Mouse (Mus musculus): ENCODE results near the gene Sqstm1. TPM values are rescaled to one million over a fixed set of nuclear protein-coding genes. Genes with fewer than 3 reads are reported as not detected.

Sqstm1 gene
- total and polyA plus RNA-seq, 3 experiments = 200 to 421 (median 298) TPM

GRCm38 (mm10) chr11:50159347-50159746, 51.3 kb downstream of the Sqstm1 start:
- H3K9ac ChIP-seq (ENCODE audit: low read depth, low read length) = no peak overlapping the region
- H3K36me3 ChIP-seq (ENCODE audit: control insufficient read depth, insufficient read depth, low read length) = no peaks in the 10 kb centered on the region
- H3K27me3 ChIP-seq (ENCODE audit: control insufficient read depth, insufficient read depth, low read length) = no peaks in the 10 kb centered on the region
- H3K79me2 ChIP-seq (replicated peaks; ENCODE audit: control insufficient read depth, insufficient read depth, low read length) = no peaks in the 10 kb centered on the region
- 76% methylated on average over 4 of the region's 4 CpGs for WGBS
- no peak for DNase-seq
- intact Hi-C loops (cut with DNase I) = no loop called here
- H3K4me3 ChIP-seq = no peak overlapping the region
- no peaks in the 10 kb centered on the region; the same call in 1 of the 2 replicates for H3K4me1 ChIP-seq (ENCODE audit: control insufficient read depth, insufficient read depth, low read length)
- TF ChIP-seq CTCF (IDR thresholded peaks at IDR 0.05) = no peak
- TF ChIP-seq EP300 (IDR thresholded peaks at IDR 0.05; ENCODE audit: insufficient read depth, low read depth, low read length) = no peak
- TF ChIP-seq POLR2A (IDR thresholded peaks at IDR 0.05; ENCODE audit: insufficient read depth, low read depth, low read length) = no peak
- no peak overlapping the region for H3K27ac ChIP-seq

DNA sequence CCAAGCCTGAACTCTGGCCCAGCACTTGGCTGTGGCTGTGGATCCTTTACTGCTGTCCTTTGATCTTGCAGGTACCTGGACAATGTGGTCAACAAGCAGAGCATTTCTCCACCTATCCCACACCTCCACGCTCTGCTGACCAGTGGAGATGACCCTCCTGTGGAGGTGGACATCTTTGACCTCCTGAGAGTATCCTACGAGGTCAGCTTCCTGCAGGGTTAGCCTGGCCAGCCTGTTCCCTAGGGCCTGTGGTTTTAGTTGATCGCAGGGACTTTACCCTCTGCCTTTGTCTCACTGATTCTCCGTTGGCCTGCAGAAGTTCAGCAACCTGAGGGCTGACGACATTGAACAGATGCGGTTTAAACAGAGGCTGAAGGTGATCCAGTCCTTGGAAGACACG, 52.3 kb downstream of the Sqstm1 start:
- Histone ChIP-seq H3K4me3 (no peak overlapping the region), H3K4me1 (ENCODE audit: control insufficient read depth, insufficient read depth, low read length) (peaks cover 2% of the 10 kb centered on the region), H3K27ac (no peak overlapping the region), H3K79me2 (replicated peaks; ENCODE audit: control insufficient read depth, insufficient read depth, low read length) (no peaks in the 10 kb centered on the region), H3K9ac (ENCODE audit: low read depth, low read length) (no peak overlapping the region), H3K36me3 (ENCODE audit: control insufficient read depth, insufficient read depth, low read length) (no peaks in the 10 kb centered on the region), H3K27me3 (ENCODE audit: control insufficient read depth, insufficient read depth, low read length) (no peaks in the 10 kb centered on the region)
- no peak for DNase-seq
- intact Hi-C loops (cut with DNase I) = no loop called here
- TF ChIP-seq POLR2A (IDR thresholded peaks at IDR 0.05; ENCODE audit: insufficient read depth, low read depth, low read length) = no peak
- TF ChIP-seq CTCF (IDR thresholded peaks at IDR 0.05) = no peak
- 91% methylated on average over 7 of the region's 7 CpGs for WGBS

GRCm38 (mm10) chr11:50156725-50157258, 53.8 kb downstream of the Sqstm1 start:
- H3K36me3 ChIP-seq (ENCODE audit: control insufficient read depth, insufficient read depth, low read length) = no peaks in the 10 kb centered on the region
- DNase-seq = no peak
- 79% methylated on average over 16 of the region's 16 CpGs for WGBS
- TF ChIP-seq EP300 (IDR thresholded peaks at IDR 0.05; ENCODE audit: insufficient read depth, low read depth, low read length) (no peak), CTCF (IDR thresholded peaks at IDR 0.05) (no peak), POLR2A (IDR thresholded peaks at IDR 0.05; ENCODE audit: insufficient read depth, low read depth, low read length) (no peak)
- H3K27ac ChIP-seq = no peak overlapping the region
- no peaks in the 10 kb centered on the region for H3K27me3 ChIP-seq (ENCODE audit: control insufficient read depth, insufficient read depth, low read length)
- intact Hi-C loops (cut with DNase I) = no loop called here
- H3K79me2 ChIP-seq (replicated peaks; ENCODE audit: control insufficient read depth, insufficient read depth, low read length) = no peaks in the 10 kb centered on the region
- H3K4me1 ChIP-seq (ENCODE audit: control insufficient read depth, insufficient read depth, low read length) = peaks cover 2% of the 10 kb centered on the region
- H3K4me3 ChIP-seq = no peak overlapping the region
- no peak overlapping the region for H3K9ac ChIP-seq (ENCODE audit: low read depth, low read length)

DNA sequence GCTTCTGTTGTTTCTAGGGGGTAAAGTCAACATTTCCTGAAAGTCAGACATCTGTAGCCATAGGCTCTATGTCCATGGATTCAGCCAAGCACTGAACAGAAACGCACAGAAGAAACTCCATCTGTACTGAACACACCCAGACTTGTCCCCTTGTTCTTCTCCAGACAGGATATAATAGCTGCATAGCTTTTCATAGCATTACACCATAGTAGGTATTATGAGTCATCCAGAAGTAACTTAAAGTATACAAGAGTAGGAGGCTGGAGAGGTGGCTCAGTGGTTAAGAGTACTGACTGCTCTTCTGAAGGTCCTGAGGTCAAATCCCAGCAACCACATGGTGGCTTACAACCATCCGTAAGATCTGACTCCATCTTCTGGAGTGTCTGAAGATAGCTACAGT, 54.8 kb downstream of the Sqstm1 start:
- H3K36me3 ChIP-seq (ENCODE audit: control insufficient read depth, insufficient read depth, low read length) = no peaks in the 10 kb centered on the region
- TF ChIP-seq CTCF (IDR thresholded peaks at IDR 0.05) = no peak
- no peak for TF ChIP-seq EP300 (IDR thresholded peaks at IDR 0.05; ENCODE audit: insufficient read depth, low read depth, low read length)
- TF ChIP-seq POLR2A (IDR thresholded peaks at IDR 0.05; ENCODE audit: insufficient read depth, low read depth, low read length) = no peak
- 87% methylated on average over 2 of the region's 2 CpGs for whole genome bisulfite sequencing
- no peak overlapping the region for H3K4me3 ChIP-seq
- no peaks in the 10 kb centered on the region for H3K79me2 ChIP-seq (replicated peaks; ENCODE audit: control insufficient read depth, insufficient read depth, low read length)
- intact Hi-C loops (cut with DNase I) = no loop called here
- DNase-seq = no peak
- no peaks in the 10 kb centered on the region for H3K27me3 ChIP-seq (ENCODE audit: control insufficient read depth, insufficient read depth, low read length)
- H3K4me1 ChIP-seq (ENCODE audit: control insufficient read depth, insufficient read depth, low read length) = peaks cover 2% of the 10 kb centered on the region
- H3K27ac ChIP-seq = no peak overlapping the region
- no peak overlapping the region for H3K9ac ChIP-seq (ENCODE audit: low read depth, low read length)

DNA sequence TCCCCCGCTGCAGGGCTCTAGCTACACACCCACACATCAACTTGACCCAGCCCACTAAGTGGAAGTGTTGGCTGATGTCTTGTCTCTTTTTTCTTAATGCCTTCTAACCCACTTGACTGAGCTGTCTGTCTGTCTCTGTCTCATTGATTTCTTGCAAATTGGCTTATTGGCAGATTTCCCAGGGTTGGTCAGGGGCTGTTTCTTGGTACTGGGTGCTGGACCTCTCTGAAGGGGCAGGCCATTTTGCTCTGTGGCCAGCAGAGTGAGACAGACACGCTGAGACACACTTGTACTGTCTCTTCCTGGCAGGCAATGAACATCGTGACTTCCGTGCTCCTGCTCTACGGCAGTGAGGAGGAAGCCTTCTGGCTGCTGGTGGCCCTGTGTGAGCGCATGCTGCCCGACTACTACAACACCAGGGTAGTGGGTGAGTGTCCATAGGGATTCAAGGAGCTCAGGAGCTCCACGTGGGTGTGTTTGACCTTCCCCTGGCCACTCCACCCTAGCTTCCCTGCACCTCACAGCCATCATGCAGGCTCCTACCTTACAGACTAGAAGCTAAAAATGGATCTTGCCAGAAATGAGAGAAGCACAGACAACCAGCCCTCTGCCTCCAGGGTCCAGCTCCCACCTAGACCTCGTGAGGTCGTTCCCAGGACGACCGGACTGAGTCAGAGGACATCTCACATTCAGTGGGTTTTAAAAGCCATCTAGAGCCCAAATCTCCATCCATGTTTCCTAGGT, 55.7 kb downstream of the Sqstm1 start:
- DNase-seq = no peak
- H3K4me3 ChIP-seq = no peak overlapping the region
- intact Hi-C loops (cut with DNase I) = no loop called here
- TF ChIP-seq EP300 (IDR thresholded peaks at IDR 0.05; ENCODE audit: insufficient read depth, low read depth, low read length) (no peak), POLR2A (IDR thresholded peaks at IDR 0.05; ENCODE audit: insufficient read depth, low read depth, low read length) (no peak), CTCF (IDR thresholded peaks at IDR 0.05) (no peak)
- peaks cover 3% of the 10 kb centered on the region for H3K4me1 ChIP-seq (ENCODE audit: control insufficient read depth, insufficient read depth, low read length)
- H3K9ac ChIP-seq (ENCODE audit: low read depth, low read length) = no peak overlapping the region
- WGBS = 65% methylated on average over 12 of the region's 12 CpGs
- H3K36me3 ChIP-seq (ENCODE audit: control insufficient read depth, insufficient read depth, low read length) = no peaks in the 10 kb centered on the region
- no peak overlapping the region for H3K27ac ChIP-seq
- H3K27me3 ChIP-seq (ENCODE audit: control insufficient read depth, insufficient read depth, low read length) = no peaks in the 10 kb centered on the region
- H3K79me2 ChIP-seq (replicated peaks; ENCODE audit: control insufficient read depth, insufficient read depth, low read length) = no peaks in the 10 kb centered on the region

DNA sequence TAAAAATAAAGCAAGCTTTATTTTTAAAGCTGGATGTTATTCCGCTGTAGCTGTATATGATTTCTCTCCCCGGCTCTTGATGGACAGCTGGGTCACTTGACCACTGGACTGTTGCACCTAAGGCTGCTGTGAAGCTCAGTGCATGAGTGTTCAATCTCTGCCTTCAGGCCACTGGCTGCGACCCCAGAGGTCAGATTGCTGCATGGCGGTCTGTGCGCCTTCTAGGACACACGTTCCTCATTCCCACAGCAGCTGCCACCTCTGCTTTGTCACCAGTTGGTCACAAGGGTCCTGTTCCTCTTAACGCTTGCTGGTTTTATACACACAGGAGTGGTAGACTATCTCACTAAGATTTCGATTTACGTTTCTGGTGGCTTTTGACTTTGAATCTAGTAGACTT, 56.5 kb downstream of the Sqstm1 start:
- intact Hi-C loops (cut with DNase I) = no loop called here
- 71% methylated on average over 9 of the region's 9 CpGs for WGBS
- H3K79me2 ChIP-seq (replicated peaks; ENCODE audit: control insufficient read depth, insufficient read depth, low read length) = no peaks in the 10 kb centered on the region
- no peaks in the 10 kb centered on the region for H3K27me3 ChIP-seq (ENCODE audit: control insufficient read depth, insufficient read depth, low read length)
- DNase-seq = no peak
- no peak overlapping the region for H3K9ac ChIP-seq (ENCODE audit: low read depth, low read length)
- peaks cover 3% of the 10 kb centered on the region for H3K36me3 ChIP-seq (ENCODE audit: control insufficient read depth, insufficient read depth, low read length)
- H3K4me3 ChIP-seq = no peak overlapping the region
- TF ChIP-seq EP300 (IDR thresholded peaks at IDR 0.05; ENCODE audit: insufficient read depth, low read depth, low read length) (no peak), POLR2A (IDR thresholded peaks at IDR 0.05; ENCODE audit: insufficient read depth, low read depth, low read length) (no peak), CTCF (IDR thresholded peaks at IDR 0.05) (no peak)
- peaks cover 9% of the 10 kb centered on the region for H3K4me1 ChIP-seq (ENCODE audit: control insufficient read depth, insufficient read depth, low read length)
- H3K27ac ChIP-seq = no peak overlapping the region
